ENCODE assay signal across 27 mouse cellular contexts in the genomic region with DNA sequence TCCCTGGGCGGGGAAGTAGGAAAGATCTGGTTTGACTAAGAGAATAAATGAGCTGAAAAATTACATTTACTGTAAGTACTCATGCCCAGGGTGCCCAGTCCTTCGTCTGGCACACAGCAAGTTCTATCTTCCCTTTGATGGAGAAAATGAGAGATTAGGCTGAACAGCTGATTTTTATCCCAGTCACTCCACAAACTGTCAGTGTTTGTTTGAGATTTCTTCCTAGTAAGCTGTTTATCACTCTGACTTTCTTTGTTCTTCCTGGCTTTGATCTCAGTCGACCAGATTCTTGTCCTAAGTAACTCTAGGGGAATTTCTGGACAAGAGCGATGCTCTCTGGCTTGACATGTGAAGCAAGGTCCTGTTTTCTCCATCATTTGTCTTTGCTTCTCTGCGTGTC.
A peak's percentile ranks its signal among the peaks of the same experiment; 100 is the strongest.
DNase-seq lines count a peak whose midpoint lies in the region; ATAC-seq lines count a peak whose summit lies in the region.
"Had no signal": no experiment of that assay in that cellular context is flagged by ENCODE, and none has a peak within 500 bp of the region (broad histone marks: within the 10 kb centered on the region; RNA-seq: fewer than 3 reads in every experiment).

No protein-coding gene starts in this region.

- 27% methylated on average over 5 of the region's 5 CpGs for WGBS in forebrain, embryonic 14.5 days
- 29% methylated on average over 5 of the region's 5 CpGs for WGBS in forebrain, embryonic 11.5 days
- WGBS in midbrain, embryonic 10.5 days: 29% methylated on average over 5 of the region's 5 CpGs
- 22% methylated on average over 5 of the region's 5 CpGs for WGBS in midbrain, embryonic 11.5 days

- DNase-seq in forebrain, embryonic 14.5 days (ENCODE audit: low spot score): peak; percentile 15
- DNase-seq in forebrain, embryonic 11.5 days (ENCODE audit: low spot score): no peak
- no peak for DNase-seq in midbrain, embryonic 10.5 days (ENCODE audit: low spot score)
- no peak for DNase-seq in midbrain, embryonic 11.5 days (ENCODE audit: low spot score, missing footprints)
- DNase-seq in embryo, embryonic 9.5 days (ENCODE audit: extremely low spot score): peak; percentile 44
- DNase-seq in lung, postnatal 25 days (ENCODE audit: low spot score): peak; percentile 22
- DNase-seq in adrenal gland, postnatal 4 days (ENCODE audit: low spot score in 2 of 2): no peak
- no peak for DNase-seq in gastrocnemius, postnatal 25 days
- DNase-seq: adrenal gland, adult 2 months; adrenal gland, postnatal 36 days; cerebellum, adult 9-11 months; gastrocnemius, postnatal 36 days; heart, adult 18-20 months; heart, postnatal 36 days; kidney, postnatal 25 days; right cerebral cortex, adult 18-20 months; thymus, postnatal 25 days had no signal

- no peaks in the 10 kb centered on the region for H3K4me1 ChIP-seq in forebrain, embryonic 14.5 days (ENCODE audit: control insufficient read depth, insufficient read depth, low read length)
- no peaks in the 10 kb centered on the region for H3K4me1 ChIP-seq in forebrain, embryonic 11.5 days (replicated peaks; ENCODE audit: control insufficient read depth, insufficient read depth, low read length)
- peaks cover 14% of the 10 kb centered on the region for H3K4me1 ChIP-seq in midbrain, embryonic 10.5 days
- H3K4me1 ChIP-seq in midbrain, embryonic 11.5 days (ENCODE audit: control insufficient read depth, insufficient read depth, low read length): no peaks in the 10 kb centered on the region; the same call in none of the 2 replicates
- H3K4me1 ChIP-seq: hindbrain, embryonic 13.5 days; limb, embryonic 12.5 days; liver, embryonic 15.5 days; stomach, embryonic 15.5 days had no signal

- ATAC-seq in forebrain, embryonic 14.5 days: no peak
- ATAC-seq in forebrain, embryonic 11.5 days (replicated peaks; ENCODE audit: low FRiP score): no peak
- no peak for ATAC-seq in midbrain, embryonic 11.5 days (ENCODE audit: low FRiP score)
- ATAC-seq: activated CD4-positive, CD25-positive, alpha-beta regulatory T cell, adult 4 months; forebrain, embryonic 15.5 days; intestine, postnatal 0 days had no signal

- H3K4me2 ChIP-seq in forebrain, embryonic 14.5 days (ENCODE audit: low read length): no peak overlapping the region
- H3K4me2 ChIP-seq in forebrain, embryonic 11.5 days (ENCODE audit: low read depth, low read length, severe bottlenecking): no peak overlapping the region
- no peak overlapping the region for H3K4me2 ChIP-seq in midbrain, embryonic 11.5 days
- H3K4me2 ChIP-seq: forebrain, embryonic 15.5 days; heart, embryonic 11.5 days; hindbrain, embryonic 13.5 days; limb, embryonic 12.5 days; liver, embryonic 15.5 days; midbrain, embryonic 12.5 days; stomach, embryonic 15.5 days had no signal

- H3K27ac ChIP-seq in forebrain, embryonic 14.5 days (ENCODE audit: low read depth, low read length): no peak overlapping the region
- H3K27ac ChIP-seq in forebrain, embryonic 11.5 days (ENCODE audit: low read depth, low read length): no peak overlapping the region
- peak overlapping the region; percentile 2; the same call in 1 of the 2 replicates for H3K27ac ChIP-seq in midbrain, embryonic 10.5 days (replicated peaks)
- H3K27ac ChIP-seq in midbrain, embryonic 11.5 days (ENCODE audit: low read depth, low read length): no peak overlapping the region
- H3K27ac ChIP-seq: forebrain, embryonic 15.5 days; hindbrain, embryonic 13.5 days; limb, embryonic 12.5 days; liver, embryonic 15.5 days; midbrain, embryonic 12.5 days; stomach, embryonic 15.5 days had no signal

- no peak overlapping the region for H3K4me3 ChIP-seq in forebrain, embryonic 14.5 days (ENCODE audit: low read depth, low read length)
- H3K4me3 ChIP-seq in forebrain, embryonic 11.5 days (ENCODE audit: low read depth, low read length): no peak overlapping the region
- no peak overlapping the region for H3K4me3 ChIP-seq in midbrain, embryonic 10.5 days
- H3K4me3 ChIP-seq in midbrain, embryonic 11.5 days (ENCODE audit: low read depth, low read length): no peak overlapping the region
- H3K4me3 ChIP-seq: forebrain, embryonic 15.5 days; hindbrain, embryonic 13.5 days; limb, embryonic 12.5 days; liver, embryonic 15.5 days; midbrain, embryonic 12.5 days; stomach, embryonic 15.5 days had no signal

- H3K27me3 ChIP-seq in forebrain, embryonic 14.5 days (replicated peaks; ENCODE audit: control insufficient read depth, insufficient read depth, low read length): no peaks in the 10 kb centered on the region
- H3K27me3 ChIP-seq in forebrain, embryonic 11.5 days (ENCODE audit: control insufficient read depth, insufficient read depth, low read length): no peaks in the 10 kb centered on the region
- H3K27me3 ChIP-seq in midbrain, embryonic 10.5 days (ENCODE audit: low read depth, poor library complexity, severe bottlenecking): no peaks in the 10 kb centered on the region
- no peaks in the 10 kb centered on the region for H3K27me3 ChIP-seq in midbrain, embryonic 11.5 days (ENCODE audit: control insufficient read depth, insufficient read depth, low read length)
- H3K27me3 ChIP-seq: CH12.LX; forebrain, embryonic 15.5 days; hindbrain, embryonic 13.5 days; limb, embryonic 12.5 days; liver, embryonic 15.5 days; midbrain, embryonic 12.5 days; stomach, embryonic 15.5 days had no signal

- no peaks in the 10 kb centered on the region for H3K36me3 ChIP-seq in forebrain, embryonic 14.5 days (ENCODE audit: control insufficient read depth, insufficient read depth, low read length)
- no peaks in the 10 kb centered on the region for H3K36me3 ChIP-seq in forebrain, embryonic 11.5 days (ENCODE audit: control insufficient read depth, insufficient read depth, low read length)
- H3K36me3 ChIP-seq in midbrain, embryonic 10.5 days: no peaks in the 10 kb centered on the region
- no peaks in the 10 kb centered on the region for H3K36me3 ChIP-seq in midbrain, embryonic 11.5 days (ENCODE audit: control insufficient read depth, insufficient read depth, low read length)
- H3K36me3 ChIP-seq: forebrain, embryonic 15.5 days; hindbrain, embryonic 13.5 days; limb, embryonic 12.5 days; liver, embryonic 15.5 days; midbrain, embryonic 12.5 days; stomach, embryonic 15.5 days had no signal

- H3K9ac ChIP-seq in forebrain, embryonic 14.5 days (ENCODE audit: low read length): no peak overlapping the region
- no peak overlapping the region for H3K9ac ChIP-seq in forebrain, embryonic 11.5 days (ENCODE audit: low read length)
- no peak overlapping the region for H3K9ac ChIP-seq in midbrain, embryonic 11.5 days (ENCODE audit: low read length)
- H3K9ac ChIP-seq: forebrain, embryonic 15.5 days; hindbrain, embryonic 13.5 days; limb, embryonic 12.5 days; liver, embryonic 15.5 days; midbrain, embryonic 12.5 days; stomach, embryonic 15.5 days had no signal

- no peaks in the 10 kb centered on the region for H3K9me3 ChIP-seq in forebrain, embryonic 14.5 days (replicated peaks; ENCODE audit: control insufficient read depth, low read length)
- no peaks in the 10 kb centered on the region for H3K9me3 ChIP-seq in forebrain, embryonic 11.5 days (ENCODE audit: control insufficient read depth, low read length)
- no peaks in the 10 kb centered on the region for H3K9me3 ChIP-seq in midbrain, embryonic 10.5 days (replicated peaks)
- H3K9me3 ChIP-seq in midbrain, embryonic 11.5 days (ENCODE audit: control insufficient read depth, low read length): no peaks in the 10 kb centered on the region
- H3K9me3 ChIP-seq: forebrain, embryonic 15.5 days; hindbrain, embryonic 13.5 days; limb, embryonic 12.5 days; liver, embryonic 15.5 days; midbrain, embryonic 12.5 days; stomach, embryonic 15.5 days had no signal

Comparison
In these comparisons a context has a peak if more than half of its experiments do, and no peak if none do; other contexts are left out.
1. DNase-seq: peak in forebrain, embryonic 14.5 days (single experiment), embryo, embryonic 9.5 days (single experiment) and lung, postnatal 25 days (single experiment); none in forebrain, embryonic 11.5 days (single experiment), midbrain, embryonic 10.5 days (single experiment), midbrain, embryonic 11.5 days (single experiment), adrenal gland, postnatal 4 days (0 of 2) and gastrocnemius, postnatal 25 days (single experiment).